31 mouse cellular contexts compared by ENCODE assay signal in the genomic region with DNA sequence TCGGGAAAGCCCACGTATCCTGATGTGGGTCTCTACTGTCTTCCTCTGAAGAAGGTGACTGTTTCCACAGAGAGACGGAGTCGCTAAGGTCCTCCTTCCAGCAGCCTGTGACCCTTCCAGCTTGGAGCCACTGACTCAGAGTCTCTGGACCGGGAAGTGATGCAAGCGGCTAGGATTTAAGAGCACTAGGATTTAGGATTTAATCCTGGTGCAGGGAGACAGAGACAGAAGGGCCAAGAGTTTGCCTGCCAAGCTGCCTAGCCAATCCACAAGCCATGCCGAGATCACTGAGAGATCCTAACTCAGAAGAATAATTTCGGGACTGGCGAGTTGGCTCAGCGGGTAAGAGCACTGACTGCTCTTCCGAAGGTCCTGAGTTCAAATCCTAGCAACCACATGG.
"Had no signal": no experiment of that assay in that cellular context is flagged by ENCODE, and none has a peak within 500 bp of the region (broad histone marks: within the 10 kb centered on the region; RNA-seq: fewer than 3 reads in every experiment).

No protein-coding gene starts in this region.

- H3K27me3 ChIP-seq: limb, embryonic 12.5 days; limb, embryonic 15.5 days; liver, embryonic 12.5 days; liver, embryonic 13.5 days; liver, embryonic 15.5 days; lung, embryonic 15.5 days; midbrain, embryonic 12.5 days; midbrain, embryonic 13.5 days; midbrain, embryonic 15.5 days; neural tube, embryonic 12.5 days; neural tube, embryonic 13.5 days had no signal

- H3K27ac ChIP-seq: limb, embryonic 10.5 days; limb, embryonic 12.5 days; limb, embryonic 13.5 days; limb, embryonic 15.5 days; liver, embryonic 12.5 days; liver, embryonic 13.5 days; liver, embryonic 14.5 days; liver, embryonic 15.5 days; lung, embryonic 15.5 days; macrophage; midbrain, embryonic 10.5 days; midbrain, embryonic 12.5 days; midbrain, embryonic 13.5 days; midbrain, embryonic 15.5 days; neural tube, embryonic 12.5 days; neural tube, embryonic 13.5 days had no signal

- ATAC-seq: liver, embryonic 12.5 days; liver, postnatal 0 days; lung, postnatal 0 days; midbrain, embryonic 13.5 days; midbrain, embryonic 15.5 days; midbrain, embryonic 16.5 days had no signal

- H3K9me3 ChIP-seq: limb, embryonic 10.5 days; limb, embryonic 12.5 days; limb, embryonic 13.5 days; limb, embryonic 15.5 days; liver, embryonic 12.5 days; liver, embryonic 13.5 days; liver, embryonic 15.5 days; lung, embryonic 15.5 days; megakaryocyte, embryonic 14.5 days; midbrain, embryonic 10.5 days; midbrain, embryonic 12.5 days; midbrain, embryonic 13.5 days; midbrain, embryonic 15.5 days; neural tube, embryonic 12.5 days; neural tube, embryonic 13.5 days had no signal

- DNase-seq: left cerebral cortex, postnatal 4 days; liver; liver, embryonic 13.5 days; liver, postnatal 0 days; lung, adult 18-20 months; lung, adult 2 months; lung, embryonic 14.5 days; lung, postnatal 10 days; lung, postnatal 14 days; lung, postnatal 36 days; lung, postnatal 4 days; midbrain, embryonic 14.5 days had no signal

- H3K4me3 ChIP-seq: limb, embryonic 10.5 days; limb, embryonic 12.5 days; limb, embryonic 13.5 days; limb, embryonic 15.5 days; liver, embryonic 12.5 days; liver, embryonic 13.5 days; liver, embryonic 15.5 days; lung, embryonic 15.5 days; megakaryocyte, embryonic 14.5 days; midbrain, embryonic 10.5 days; midbrain, embryonic 12.5 days; midbrain, embryonic 13.5 days; midbrain, embryonic 15.5 days; myocyte; neural tube, embryonic 12.5 days; neural tube, embryonic 13.5 days had no signal

- H3K36me3 ChIP-seq: limb, embryonic 10.5 days; limb, embryonic 12.5 days; limb, embryonic 13.5 days; limb, embryonic 15.5 days; liver, embryonic 12.5 days; liver, embryonic 13.5 days; liver, embryonic 15.5 days; lung, embryonic 15.5 days; midbrain, embryonic 12.5 days; midbrain, embryonic 13.5 days; midbrain, embryonic 15.5 days; neural tube, embryonic 12.5 days; neural tube, embryonic 13.5 days had no signal
